Mouse (Mus musculus) urinary bladder, postnatal 36 days (tissue): ENCODE results near the gene Fam92a.
"Not testable (repeated sequence)": the region's sequence is repeated elsewhere in the genome, so short reads cannot be mapped to it uniquely, and the experiment has no call there.

Experiments
- DNase-seq, 2 experiments: peaks; one replicate each; pipeline ENCODE4 v3.0.0; 2022; ENCODE audit warnings: low spot score in 2 of 2, mixed read lengths in 1 of 2

Fam92a gene

DNA sequence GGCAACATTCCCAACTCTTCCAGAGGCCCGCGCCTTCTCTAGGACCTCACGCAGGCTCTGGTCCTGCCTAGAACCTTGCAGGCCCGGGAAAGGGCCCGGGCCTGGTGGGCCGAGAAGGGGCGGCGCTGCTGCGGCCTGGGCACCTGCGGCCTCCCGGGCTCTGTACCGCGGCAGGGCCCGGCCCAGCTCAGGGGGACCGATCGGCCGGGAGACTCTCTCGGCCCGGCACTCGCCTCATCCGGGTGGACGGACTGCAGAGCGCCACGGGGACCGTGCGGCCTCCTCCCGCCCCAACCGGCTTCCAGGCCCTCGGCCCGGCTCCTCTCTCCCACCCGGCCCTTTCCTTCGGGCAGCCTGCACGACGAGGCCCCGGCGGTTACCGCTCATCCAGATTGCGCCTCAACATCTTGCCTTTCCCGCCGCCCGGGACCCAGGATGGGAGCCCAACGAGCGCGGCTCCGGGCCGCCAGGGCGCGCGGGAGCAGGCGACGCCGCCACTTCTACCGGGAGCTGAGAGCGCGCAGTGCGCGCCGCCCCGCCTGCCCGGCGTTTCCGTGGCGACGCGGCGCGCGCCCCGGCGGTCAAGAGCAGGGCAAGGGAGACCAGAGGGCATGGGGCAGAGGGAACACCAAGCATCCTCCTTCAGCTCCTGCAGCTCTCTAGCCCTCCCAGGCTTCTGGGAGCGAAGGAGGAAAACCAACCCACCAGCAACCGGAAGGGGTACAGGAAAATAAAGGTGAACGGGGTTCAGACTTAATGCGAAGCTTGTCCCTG, at the start of gene Fam92a:
Gene Fam92a, minus strand, starts transcription at position 698 of the 774 bp plus-strand sequence.
- DNase-seq = peak; percentile 54 to 64

DNA sequence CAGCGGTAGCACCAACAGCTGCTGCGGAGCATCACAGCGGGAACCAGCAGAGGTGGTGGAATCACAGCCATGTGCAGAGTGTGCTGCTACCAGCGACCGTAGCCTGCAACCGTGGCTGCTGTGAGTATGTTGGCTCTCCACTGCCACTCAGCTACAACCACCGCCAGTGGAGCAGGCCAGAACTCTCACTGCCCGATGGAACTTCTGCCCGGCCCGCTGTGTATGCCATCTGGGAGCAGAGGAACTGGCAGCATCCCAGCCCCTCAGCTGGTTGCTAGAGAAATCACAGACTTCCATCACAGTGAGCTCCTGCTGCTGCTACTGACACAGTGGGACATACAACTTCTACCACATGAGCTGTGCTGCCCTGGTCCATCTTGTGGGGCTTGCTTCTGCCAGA, 7.2 kb upstream of the Fam92a start:
- no peak for DNase-seq

DNA sequence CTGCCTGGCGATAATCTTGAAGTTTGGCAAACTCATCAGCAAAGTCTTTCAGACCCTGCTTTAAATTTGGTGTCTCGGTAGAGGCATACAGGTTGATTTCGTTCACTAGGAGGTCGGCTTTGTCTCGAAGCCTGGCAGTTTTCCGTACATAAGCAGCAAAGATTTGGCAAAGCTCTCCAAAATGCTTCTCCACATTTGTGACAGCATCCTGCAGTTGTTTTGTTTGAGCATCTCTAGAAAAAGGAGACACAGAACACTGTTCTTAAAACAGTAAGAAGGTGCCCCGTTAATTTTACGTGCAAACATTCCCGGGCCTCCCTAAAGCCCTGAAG, 863 bp downstream of the Fam92a start:
- no peak for DNase-seq

DNA sequence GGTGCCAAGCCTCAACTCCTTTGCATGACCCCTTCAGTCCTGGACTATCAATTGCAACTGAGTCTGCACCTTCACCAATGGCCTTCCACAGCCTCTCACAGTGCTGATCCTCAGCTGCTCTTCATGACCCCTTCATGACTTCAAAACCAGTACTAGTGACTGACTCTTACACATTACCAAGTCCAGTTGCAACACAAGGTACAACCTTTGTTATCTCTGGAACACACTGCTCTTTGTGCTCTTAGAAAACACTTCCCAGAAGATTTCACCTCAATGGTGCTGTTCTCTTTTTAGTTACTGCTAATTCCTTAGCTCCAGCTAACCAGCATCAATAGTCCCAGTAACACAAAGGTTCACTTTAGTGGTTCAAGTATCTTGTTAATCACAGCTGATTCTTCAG, 24.2 kb downstream of the Fam92a start:
- DNase-seq = no peak

DNA sequence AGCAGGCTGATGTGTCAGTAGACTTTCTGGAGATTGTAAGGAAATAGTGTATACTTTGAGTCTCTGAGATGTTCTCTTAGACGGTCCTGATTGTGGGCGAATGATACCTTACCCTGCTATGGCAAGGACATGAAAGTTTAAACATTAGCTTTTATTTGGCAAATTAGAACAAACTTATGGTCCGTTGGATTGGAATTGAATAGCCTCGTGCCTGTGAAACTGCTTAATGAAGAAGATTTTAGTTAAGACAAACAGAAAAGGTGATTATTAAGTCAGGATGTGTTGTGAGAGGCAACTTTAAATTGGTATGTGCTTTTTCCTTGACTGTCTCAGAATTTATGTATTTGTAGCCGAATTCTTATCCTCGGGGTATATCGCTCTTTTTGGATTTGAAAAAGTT, 30.3 kb downstream of the Fam92a start:
- DNase-seq = not testable (repeated sequence)

DNA sequence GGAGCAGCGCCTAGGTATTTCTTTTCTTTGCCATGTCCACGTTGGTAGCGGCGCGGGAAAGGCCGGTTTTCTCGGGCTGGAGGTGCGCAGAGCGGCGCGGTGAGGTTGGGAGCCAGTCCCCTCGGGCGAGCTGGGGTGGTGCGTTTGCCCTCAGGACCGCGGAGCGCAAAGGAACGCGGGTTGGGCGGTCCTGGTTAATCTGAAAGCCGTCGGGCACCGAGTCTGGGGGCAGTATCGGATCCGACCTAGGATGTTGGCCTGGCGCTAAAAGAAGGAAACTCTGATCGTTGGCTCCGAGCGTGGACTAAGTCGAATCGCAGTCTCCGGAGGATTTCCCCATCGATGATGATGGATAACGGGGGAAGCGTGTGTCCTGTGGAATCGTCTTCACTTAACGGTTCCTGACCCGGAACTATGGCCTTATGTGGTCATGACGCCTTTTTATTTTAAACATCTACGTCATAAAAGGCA, 31.2 kb downstream of the Fam92a start:
- DNase-seq = peak in 1 of 2 experiments; percentile 6

DNA sequence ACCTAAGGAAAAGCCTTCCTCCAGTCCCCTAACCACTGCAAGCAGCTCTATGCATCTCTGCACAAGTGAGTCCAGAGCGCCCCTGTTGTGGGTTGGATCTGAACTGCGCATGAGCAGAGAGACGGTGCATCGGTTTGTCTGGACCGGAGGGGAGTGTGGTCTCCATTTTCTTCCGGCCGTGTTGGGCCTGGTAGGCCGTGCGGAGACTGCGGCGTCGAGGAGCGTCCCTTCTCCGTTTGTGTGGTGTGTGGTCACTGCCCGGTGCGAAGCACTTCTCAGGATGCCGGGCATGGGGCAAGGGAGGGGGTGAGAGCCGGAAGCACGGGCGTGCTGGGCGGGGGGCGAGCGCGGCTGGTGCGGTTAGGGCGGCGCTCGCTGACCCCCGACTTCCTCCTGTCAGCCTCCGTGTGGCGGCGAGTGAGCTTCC, 31.7 kb downstream of the Fam92a start, which contains the start of gene Rbm12b1:
Gene Rbm12b1, plus strand, starts transcription at position 124 of the 427 bp plus-strand sequence.
- DNase-seq = peak; percentile 60 to 68
